Mouse (Mus musculus): ENCODE data around the gene Aspscr1.
A peak's percentile ranks its signal among the peaks of the same experiment; 100 is the strongest.

The Aspscr1 gene

GRCm38 (mm10) chr11:120683536-120683935 lies 10.8 kb downstream of the Aspscr1 start:
- DNase-seq (ENCODE audit: low spot score in 2 of 2): no peak

GRCm38 (mm10) chr11:120684086-120684485 lies 11.3 kb downstream of the Aspscr1 start:
- DNase-seq (ENCODE audit: low spot score in 2 of 2): no peak

- DNase-seq (ENCODE audit: low spot score in 2 of 2): no peak
These were observed 11.9 kb downstream of the Aspscr1 start for GRCm38 (mm10) chr11:120684660-120685059.

- DNase-seq (ENCODE audit: low spot score in 2 of 2): no peak
These were observed 14.0 kb downstream of the Aspscr1 start for GRCm38 (mm10) chr11:120686650-120687272.

GRCm38 (mm10) chr11:120689365-120689764 lies 16.6 kb downstream of the Aspscr1 start:
- DNase-seq (ENCODE audit: low spot score in 2 of 2): no peak

GRCm38 (mm10) chr11:120692471-120693011 lies 19.8 kb downstream of the Aspscr1 start:
- no peak for DNase-seq (ENCODE audit: low spot score in 2 of 2)

GRCm38 (mm10) chr11:120693461-120693860 lies 20.7 kb downstream of the Aspscr1 start:
- no peak for DNase-seq (ENCODE audit: low spot score in 2 of 2)

- DNase-seq (ENCODE audit: low spot score in 2 of 2): no peak
These were observed 22.4 kb downstream of the Aspscr1 start for GRCm38 (mm10) chr11:120695184-120695583.

- no peak for DNase-seq (ENCODE audit: low spot score in 2 of 2)
These were observed 22.9 kb downstream of the Aspscr1 start for GRCm38 (mm10) chr11:120695641-120696040.

GRCm38 (mm10) chr11:120696568-120696967 lies 23.8 kb downstream of the Aspscr1 start:
- DNase-seq (ENCODE audit: low spot score in 2 of 2): no peak

GRCm38 (mm10) chr11:120697741-120698140 lies 25.0 kb downstream of the Aspscr1 start:
- DNase-seq (ENCODE audit: low spot score in 2 of 2): no peak

GRCm38 (mm10) chr11:120703696-120704454 lies 31.1 kb downstream of the Aspscr1 start:
- no peak for DNase-seq (ENCODE audit: low spot score in 2 of 2)

GRCm38 (mm10) chr11:120704486-120705325 lies 31.9 kb downstream of the Aspscr1 start:
- DNase-seq (ENCODE audit: low spot score in 2 of 2): no peak

GRCm38 (mm10) chr11:120706120-120706519 lies 33.3 kb downstream of the Aspscr1 start:
- DNase-seq (ENCODE audit: low spot score in 2 of 2): no peak

- DNase-seq (ENCODE audit: low spot score in 2 of 2): no peak
These were observed 34.5 kb downstream of the Aspscr1 start for GRCm38 (mm10) chr11:120707225-120707624.

GRCm38 (mm10) chr11:120707969-120708368 lies 35.2 kb downstream of the Aspscr1 start:
- DNase-seq (ENCODE audit: low spot score in 2 of 2): no peak

- DNase-seq (ENCODE audit: low spot score in 2 of 2): no peak
These were observed 36.8 kb downstream of the Aspscr1 start for GRCm38 (mm10) chr11:120709551-120709950.

- no peak for DNase-seq (ENCODE audit: low spot score in 2 of 2)
These were observed 37.9 kb downstream of the Aspscr1 start for GRCm38 (mm10) chr11:120710672-120711071.

GRCm38 (mm10) chr11:120711980-120712604 lies 39.3 kb downstream of the Aspscr1 start:
- DNase-seq (ENCODE audit: low spot score in 2 of 2): no peak

- peak; percentile 47 to 70 for DNase-seq (ENCODE audit: low spot score in 2 of 2)
These were observed 40.2 kb downstream of the Aspscr1 start for GRCm38 (mm10) chr11:120712771-120713568.
